Mouse (Mus musculus) kidney, embryonic 15.5 days (tissue): ENCODE measurements at regions not wholly inside any gene's neighbourhood (a gene's known extent, or its start where the extent isn't known, plus 50 kb on each side); places are given as distances from the start of the nearest gene placed in this dataset.

Experiments
- ATAC-seq: fragments of 200-750 bp; cut with Nextera tagmentation; replicated peaks from 2 replicates; pipeline ENCODE4 v1.8.0; 2017; ENCODE audit warnings: moderate TSS enrichment; ENCODE audit not compliant: low FRiP score
- H3K27ac ChIP-seq: fragments of 300-500 bp; sonication (generic); 2 replicates; pipeline ENCODE4 v1.5.1; 2015; ENCODE audit warnings: mild to moderate bottlenecking, inconsistent platforms
- H3K27me3 ChIP-seq: fragments of 300-500 bp; sonication (generic); 2 replicates; pipeline ENCODE4 v1.6.1; 2015; ENCODE audit warnings: inconsistent platforms
- H3K36me3 ChIP-seq: fragments of 300-500 bp; sonication (generic); 2 replicates; pipeline ENCODE4 v1.6.1; 2015; ENCODE audit warnings: inconsistent platforms
- H3K4me1 ChIP-seq: fragments of 300-500 bp; sonication (generic); 2 replicates; pipeline ENCODE4 v1.6.1; 2015; ENCODE audit warnings: inconsistent platforms
- H3K4me2 ChIP-seq: fragments of 300-500 bp; sonication (generic); 2 replicates; pipeline ENCODE4 v1.6.1; 2015; ENCODE audit warnings: moderate library complexity, mild to moderate bottlenecking, inconsistent platforms
- H3K4me3 ChIP-seq: fragments of 300-500 bp; sonication (generic); replicated peaks from 2 replicates; pipeline ENCODE4 v1.5.1; 2015; ENCODE audit warnings: mild to moderate bottlenecking, inconsistent platforms
- H3K9ac ChIP-seq: fragments of 300-500 bp; sonication (generic); 2 replicates; pipeline ENCODE4 v1.6.1; 2015; ENCODE audit warnings: mild to moderate bottlenecking, inconsistent platforms
- H3K9me3 ChIP-seq: fragments of 300-500 bp; sonication (generic); replicated peaks from 2 replicates; pipeline ENCODE4 v1.6.1; 2016; ENCODE audit warnings: inconsistent platforms
- WGBS: fragments of 180-500 bp; shearing (Covaris S2); methylation state at CpG from one replicate; pipeline ENCODE4 v1.1.7; 2015; ENCODE audit warnings: mixed read lengths; 5-methylcytosine and 5-hydroxymethylcytosine counted together

GRCm38 (mm10) chr9:61617979-61618378 lies 245.8 kb downstream of the Tle3 start:
- no peaks in the 10 kb centered on the region for H3K9me3 ChIP-seq
- WGBS, result 41% methylated on average over 8 of the region's 8 CpGs
- H3K27me3 ChIP-seq, result peaks cover 4% of the 10 kb centered on the region; the same call in 1 of the 2 replicates
- ATAC-seq, result no peak; the same call in 1 of the 2 replicates
- peaks cover 36% of the 10 kb centered on the region for H3K4me1 ChIP-seq
- no peak overlapping the region for H3K9ac ChIP-seq
- no peaks in the 10 kb centered on the region for H3K36me3 ChIP-seq
- H3K4me2 ChIP-seq, result no peak overlapping the region
- H3K27ac ChIP-seq, result no peak overlapping the region
- no peak overlapping the region for H3K4me3 ChIP-seq

GRCm38 (mm10) chr9:61615556-61615955 lies 243.4 kb downstream of the Tle3 start:
- Histone ChIP-seq H3K4me3 (no peak overlapping the region), H3K9ac (no peak overlapping the region), H3K27ac (no peak overlapping the region), H3K4me1 (peaks cover 32% of the 10 kb centered on the region), H3K9me3 (no peaks in the 10 kb centered on the region), H3K27me3 (peaks cover 5% of the 10 kb centered on the region; the same call in 1 of the 2 replicates), H3K36me3 (no peaks in the 10 kb centered on the region), H3K4me2 (no peak overlapping the region)
- no peak for ATAC-seq
- WGBS, result 44% methylated on average over 4 of the region's 4 CpGs

DNA sequence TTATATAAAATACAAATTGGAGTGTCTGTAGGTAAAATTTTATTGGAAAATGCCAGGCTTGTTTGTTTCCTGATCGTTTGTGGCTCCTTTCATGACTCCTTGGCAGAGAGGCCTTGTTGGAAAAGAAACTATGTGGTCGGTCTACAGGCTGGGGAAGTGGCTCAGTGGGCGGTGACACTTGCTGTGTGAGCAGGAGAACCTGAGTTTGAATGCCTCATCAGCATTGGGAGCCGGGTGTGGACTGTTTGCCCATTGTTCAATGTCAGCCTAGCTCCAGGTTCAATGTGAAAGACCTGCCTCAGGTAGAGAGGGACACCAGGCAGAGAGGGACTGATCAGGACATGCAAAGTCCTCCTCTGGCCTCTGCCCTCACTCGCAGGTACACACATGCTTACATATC lies 235.4 kb downstream of the Tle3 start:
- H3K4me2 ChIP-seq, result no peak overlapping the region
- H3K36me3 ChIP-seq, result no peaks in the 10 kb centered on the region
- H3K9ac ChIP-seq, result no peak overlapping the region
- no peak for ATAC-seq
- H3K4me3 ChIP-seq, result no peak overlapping the region
- no peaks in the 10 kb centered on the region for H3K9me3 ChIP-seq
- no peaks in the 10 kb centered on the region for H3K4me1 ChIP-seq
- H3K27me3 ChIP-seq, result peaks cover 8% of the 10 kb centered on the region; the same call in 1 of the 2 replicates
- H3K27ac ChIP-seq, result no peak overlapping the region
- 86% methylated on average over 5 of the region's 5 CpGs for WGBS

DNA sequence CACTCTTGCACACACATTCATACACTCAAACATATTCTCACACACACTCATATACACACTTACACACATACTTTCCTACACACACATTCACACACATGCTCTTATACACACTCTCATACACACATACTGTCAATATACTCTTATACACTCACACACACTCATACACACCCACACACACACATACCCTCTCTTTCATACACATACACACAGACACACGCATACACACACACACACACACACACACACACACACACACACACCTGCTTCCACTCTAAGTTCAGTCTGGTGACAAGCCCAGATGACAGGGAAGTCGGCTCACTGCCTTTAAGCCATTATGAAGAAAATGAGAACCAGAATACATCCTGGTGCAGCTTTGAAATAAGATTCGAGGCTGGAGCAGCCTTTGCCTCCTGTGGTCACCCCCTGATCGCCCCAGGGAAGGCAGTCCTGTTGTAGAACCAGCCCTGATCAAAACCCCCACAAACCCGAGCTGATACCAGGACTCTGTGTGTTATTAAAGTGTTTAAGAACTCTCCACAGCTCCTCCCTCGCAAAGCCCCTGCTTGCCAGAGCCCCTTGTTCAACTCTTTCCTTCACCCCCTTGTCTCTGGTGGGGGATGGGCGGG lies 230.3 kb downstream of the Tle3 start:
- ATAC-seq, result no peak
- Histone ChIP-seq H3K4me2 (no peak overlapping the region), H3K9me3 (no peaks in the 10 kb centered on the region), H3K27ac (no peak overlapping the region), H3K9ac (no peak overlapping the region), H3K27me3 (0 out of 2 replicates have a peak, but pooled peaks cover 3% of the 10 kb centered on the region), H3K4me1 (peaks cover 2% of the 10 kb centered on the region; the same call in 1 of the 2 replicates), H3K36me3 (no peaks in the 10 kb centered on the region), H3K4me3 (no peak overlapping the region)
- 53% methylated on average over 7 of the region's 7 CpGs for WGBS

- no peak for ATAC-seq
These were observed 229.7 kb downstream of the Tle3 start for GRCm38 (mm10) chr9:61601911-61602310.

DNA sequence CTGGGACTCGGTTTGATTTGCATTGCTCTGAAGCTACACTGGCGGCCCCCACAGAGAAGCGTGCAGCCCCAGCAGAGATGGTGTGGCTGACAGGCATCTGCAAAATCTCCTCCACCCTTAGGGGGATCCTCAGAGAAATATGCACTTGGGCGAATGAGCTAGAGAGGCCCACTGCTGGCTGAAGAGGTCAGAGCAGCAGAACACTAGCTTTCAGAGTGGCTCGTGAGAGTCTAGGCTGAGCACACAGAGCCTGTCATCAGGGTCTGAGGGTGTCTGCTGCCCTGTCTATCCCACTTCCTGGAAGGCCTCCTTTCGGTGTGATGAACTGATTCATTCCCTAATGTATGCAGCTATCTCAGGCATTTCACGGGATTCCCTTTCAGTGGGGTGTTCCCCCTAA lies 225.1 kb downstream of the Tle3 start:
- no peak overlapping the region for H3K27ac ChIP-seq
- no peak overlapping the region for H3K4me2 ChIP-seq
- peaks cover 13% of the 10 kb centered on the region for H3K4me1 ChIP-seq
- 0 out of 2 replicates have a peak, but pooled peaks cover 3% of the 10 kb centered on the region for H3K27me3 ChIP-seq
- no peaks in the 10 kb centered on the region for H3K36me3 ChIP-seq
- 28% methylated on average over 7 of the region's 7 CpGs for WGBS
- no peak for ATAC-seq
- no peaks in the 10 kb centered on the region for H3K9me3 ChIP-seq
- no peak overlapping the region for H3K4me3 ChIP-seq
- no peak overlapping the region for H3K9ac ChIP-seq

More at GRCm38 (mm10) chr9:61601911-61602310, 229.7 kb downstream of the Tle3 start:
- Histone ChIP-seq H3K9ac (no peak overlapping the region), H3K4me3 (no peak overlapping the region), H3K27ac (no peak overlapping the region), H3K4me2 (no peak overlapping the region), H3K36me3 (no peaks in the 10 kb centered on the region), H3K27me3 (0 out of 2 replicates have a peak, but pooled peaks cover 3% of the 10 kb centered on the region), H3K4me1 (peaks cover 8% of the 10 kb centered on the region), H3K9me3 (no peaks in the 10 kb centered on the region)
- WGBS, result 90% methylated on average over 6 of the region's 6 CpGs

- H3K4me2 ChIP-seq, result no peak overlapping the region
- H3K4me3 ChIP-seq, result no peak overlapping the region
- 39% methylated on average over 17 of the region's 17 CpGs for WGBS
- no peak overlapping the region for H3K27ac ChIP-seq
- ATAC-seq, result no peak
- no peaks in the 10 kb centered on the region for H3K9me3 ChIP-seq
- peaks cover 13% of the 10 kb centered on the region for H3K4me1 ChIP-seq
- H3K27me3 ChIP-seq, result 0 out of 2 replicates have a peak, but pooled peaks cover 3% of the 10 kb centered on the region
- no peak overlapping the region for H3K9ac ChIP-seq
- no peaks in the 10 kb centered on the region for H3K36me3 ChIP-seq
These were observed 224.4 kb downstream of the Tle3 start for GRCm38 (mm10) chr9:61596410-61597108.

DNA sequence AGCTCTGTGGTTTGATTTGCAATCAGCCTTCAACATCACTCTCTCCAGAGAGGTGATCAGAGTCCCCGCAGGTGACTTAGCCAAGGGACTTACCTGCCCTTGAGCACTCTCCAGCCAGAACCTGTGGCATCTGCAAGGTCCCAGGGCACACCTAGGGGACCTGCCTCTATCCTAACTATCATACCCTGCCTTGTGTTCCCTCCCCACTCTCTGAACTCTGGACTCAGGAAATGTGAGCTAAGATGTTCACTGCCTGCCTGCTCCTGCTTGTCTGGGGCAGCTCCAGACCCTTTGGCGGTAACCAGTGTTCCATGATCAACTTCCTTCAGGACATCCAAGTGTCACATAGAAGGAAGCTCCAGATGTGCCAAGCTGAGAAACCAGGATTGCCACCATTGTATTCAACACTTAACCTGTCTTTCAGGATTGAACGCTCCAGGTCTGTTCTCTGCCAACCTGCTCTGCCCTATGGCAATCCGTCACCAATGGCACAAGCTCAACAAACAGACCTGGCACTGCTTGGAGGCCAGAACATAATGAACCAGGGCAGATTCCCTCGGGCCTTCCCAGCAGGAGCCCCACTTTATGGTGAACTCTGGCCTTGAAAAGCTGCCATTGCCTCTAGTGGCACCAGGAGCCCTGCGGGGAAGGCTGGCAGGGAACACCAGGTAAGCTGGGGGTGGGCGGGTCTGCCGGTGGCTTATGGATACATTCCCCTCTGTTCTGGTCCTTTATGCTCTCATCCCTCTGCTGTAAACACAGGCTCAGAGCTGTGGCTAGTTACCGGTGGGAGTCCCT lies 223.2 kb downstream of the Tle3 start:
- whole genome bisulfite sequencing, result 75% methylated on average over 9 of the region's 9 CpGs
- H3K27ac ChIP-seq, result no peak overlapping the region
- H3K36me3 ChIP-seq, result no peaks in the 10 kb centered on the region
- no peak for ATAC-seq
- no peak overlapping the region for H3K9ac ChIP-seq
- H3K4me1 ChIP-seq, result peaks cover 13% of the 10 kb centered on the region
- H3K9me3 ChIP-seq, result no peaks in the 10 kb centered on the region
- no peak overlapping the region for H3K4me2 ChIP-seq
- H3K4me3 ChIP-seq, result no peak overlapping the region
- H3K27me3 ChIP-seq, result 0 out of 2 replicates have a peak, but pooled peaks cover 3% of the 10 kb centered on the region

GRCm38 (mm10) chr9:61593991-61594390 lies 221.8 kb downstream of the Tle3 start:
- Histone ChIP-seq H3K9me3 (no peaks in the 10 kb centered on the region), H3K4me3 (no peak overlapping the region), H3K9ac (no peak overlapping the region), H3K4me1 (peaks cover 13% of the 10 kb centered on the region), H3K27ac (no peak overlapping the region), H3K4me2 (no peak overlapping the region), H3K36me3 (no peaks in the 10 kb centered on the region), H3K27me3 (0 out of 2 replicates have a peak, but pooled peaks cover 3% of the 10 kb centered on the region)
- WGBS, result 75% methylated on average over 6 of the region's 6 CpGs
- ATAC-seq, result no peak

DNA sequence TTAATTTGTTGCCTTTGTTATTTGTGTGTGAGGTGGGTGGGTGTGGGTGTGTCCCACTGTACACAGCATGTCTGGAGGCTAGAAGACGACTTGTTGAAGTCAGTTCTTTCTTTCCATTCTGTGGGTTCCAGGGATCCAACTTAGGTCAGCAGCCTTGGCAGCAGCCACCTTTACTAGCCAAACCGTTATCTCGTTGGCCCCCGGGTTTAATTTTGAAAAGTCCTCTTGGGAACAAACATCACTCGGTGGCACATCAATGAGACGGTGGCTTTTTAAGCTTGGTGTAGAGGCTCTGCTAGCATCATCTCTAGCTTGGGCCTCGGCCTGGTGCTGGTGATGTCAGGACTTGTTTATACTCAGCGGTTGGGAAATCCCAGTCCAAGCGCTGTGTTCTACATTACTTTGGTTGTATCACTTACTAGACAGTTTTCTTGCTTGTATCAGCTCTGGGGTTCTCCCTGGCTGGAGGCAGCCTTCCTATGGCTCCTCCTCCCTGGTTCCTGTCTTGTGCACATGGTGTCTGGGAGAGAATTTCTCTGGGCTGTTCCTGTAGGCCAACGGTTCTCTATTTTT lies 217.6 kb downstream of the Tle3 start:
- Histone ChIP-seq H3K4me3 (no peak overlapping the region), H3K4me1 (no peaks in the 10 kb centered on the region), H3K27me3 (no peaks in the 10 kb centered on the region), H3K27ac (no peak overlapping the region), H3K9me3 (no peaks in the 10 kb centered on the region; the same call in 1 of the 2 replicates), H3K4me2 (no peak overlapping the region), H3K36me3 (no peaks in the 10 kb centered on the region), H3K9ac (no peak overlapping the region)
- ATAC-seq, result no peak
- WGBS, result 92% methylated on average over 10 of the region's 10 CpGs

GRCm38 (mm10) chr9:61583281-61584072 lies 211.3 kb downstream of the Tle3 start:
- Histone ChIP-seq H3K27ac (no peak overlapping the region), H3K4me2 (0 out of 2 replicates have a peak overlapping the region, but pooled peaks have one; percentile 4), H3K4me1 (peaks cover 16% of the 10 kb centered on the region), H3K9ac (no peak overlapping the region), H3K36me3 (no peaks in the 10 kb centered on the region), H3K27me3 (no peaks in the 10 kb centered on the region; the same call in 1 of the 2 replicates), H3K9me3 (no peaks in the 10 kb centered on the region; the same call in 1 of the 2 replicates), H3K4me3 (no peak overlapping the region)
- 36% methylated on average over 21 of the region's 21 CpGs for WGBS
- ATAC-seq, result peak; percentile 40; the same call in 1 of the 2 replicates
